Mouse (Mus musculus): Measurements from ENCODE around the gene 4921530L21Rik. TPM values are rescaled to one million over a fixed set of nuclear protein-coding genes. Genes with fewer than 3 reads are reported as not detected.

The 4921530L21Rik gene
- not detected in 2 replicates for polyA plus RNA-seq (2016; fragmentation: Nextera tagmentation; extraction: Ambion mirVana)

DNA sequence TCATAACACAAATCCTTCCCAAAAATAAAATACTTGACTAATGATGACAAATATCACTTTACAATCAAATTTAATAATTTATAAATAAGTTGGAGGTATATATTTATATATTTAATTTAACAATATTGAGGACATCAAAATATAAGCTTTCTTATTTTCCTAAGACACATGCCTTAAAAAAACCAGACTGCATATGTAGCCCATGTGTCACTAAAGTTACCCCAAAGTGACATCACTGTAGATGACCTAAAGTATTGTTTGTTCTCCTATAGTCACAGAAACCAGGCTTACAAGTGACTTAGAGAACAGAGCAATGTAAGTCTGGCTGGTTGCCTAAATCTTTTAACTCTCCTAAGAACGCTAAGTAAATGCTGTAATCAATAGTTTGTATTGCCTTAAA is at the start of gene 4921530L21Rik:
Gene 4921530L21Rik, plus strand, starts transcription at position 301 of the 400 bp plus-strand sequence.
- Histone ChIP-seq H3K4me1 (no peaks in the 10 kb centered on the region), H3K9ac (no peak within 1 kb of the TSS), H3K36me3 (no peaks in the 10 kb centered on the region), H3K27me3 (replicated peaks) (no peaks in the 10 kb centered on the region), H3K9me3 (no peaks in the 10 kb centered on the region), H3K4me2 (replicated peaks) (no peak within 1 kb of the TSS), H3K27ac (no peak within 1 kb of the TSS), H3K4me3 (no peak within 1 kb of the TSS)
- ATAC-seq (ENCODE audit: low FRiP score, low read depth): no peak
- WGBS: 91% methylated on average over 1 of the region's 1 CpGs

DNA sequence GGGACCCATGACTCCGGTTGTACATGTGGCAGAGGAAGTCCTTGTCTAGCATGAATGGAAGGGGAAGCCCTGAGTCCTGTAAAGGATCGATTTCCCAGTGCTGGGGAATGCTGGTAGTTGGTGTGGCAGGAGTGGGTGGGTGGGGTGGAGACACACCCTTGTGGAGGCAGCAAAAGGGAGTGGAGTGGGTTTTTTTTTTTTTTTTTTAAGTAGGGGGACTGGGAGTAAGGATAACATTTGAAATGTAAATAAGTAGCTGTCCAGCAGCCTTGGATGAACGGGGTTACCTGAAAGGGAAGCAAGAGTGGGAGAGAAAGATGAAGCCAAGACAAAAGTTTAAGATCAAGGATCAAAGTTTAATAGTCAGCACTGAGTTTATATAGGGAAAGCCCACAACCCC is 47.2 kb upstream of the 4921530L21Rik start:
- ATAC-seq (ENCODE audit: low FRiP score, low read depth): no peak
- no peaks in the 10 kb centered on the region for H3K36me3 ChIP-seq
- H3K27me3 ChIP-seq (replicated peaks): no peaks in the 10 kb centered on the region
- no peak overlapping the region for H3K9ac ChIP-seq
- no peak overlapping the region for H3K4me2 ChIP-seq (replicated peaks)
- H3K27ac ChIP-seq: no peak overlapping the region
- H3K4me1 ChIP-seq: no peaks in the 10 kb centered on the region
- 65% methylated on average over 3 of the region's 3 CpGs for WGBS
- H3K9me3 ChIP-seq: no peaks in the 10 kb centered on the region
- no peak overlapping the region for H3K4me3 ChIP-seq

DNA sequence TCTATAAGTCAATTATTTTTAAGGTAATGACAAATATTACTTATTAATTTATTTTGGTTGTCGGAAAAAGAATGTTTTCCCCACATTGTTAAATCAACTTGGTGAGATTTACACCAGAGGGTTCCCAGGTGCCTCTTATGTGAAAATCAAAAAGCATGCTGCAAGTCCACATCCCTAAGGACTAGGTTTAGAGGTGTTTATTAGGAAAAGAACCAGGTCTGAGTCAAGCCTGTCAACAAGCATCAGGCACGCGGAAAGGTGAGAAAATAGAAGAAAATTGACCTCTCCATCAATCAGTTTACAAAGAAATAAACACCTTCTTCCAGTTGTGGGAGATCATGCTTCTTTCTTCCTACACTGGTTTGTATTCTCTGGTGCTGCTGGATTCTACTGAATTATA is 18.1 kb upstream of the 4921530L21Rik start:
- no peaks in the 10 kb centered on the region for H3K27me3 ChIP-seq (replicated peaks)
- no peak overlapping the region for H3K4me2 ChIP-seq (replicated peaks)
- H3K36me3 ChIP-seq: no peaks in the 10 kb centered on the region
- no peak overlapping the region for H3K4me3 ChIP-seq
- WGBS: 82% methylated on average over 3 of the region's 3 CpGs
- no peak overlapping the region for H3K27ac ChIP-seq
- H3K4me1 ChIP-seq: no peaks in the 10 kb centered on the region
- no peak for ATAC-seq (ENCODE audit: low FRiP score, low read depth)
- H3K9me3 ChIP-seq: no peaks in the 10 kb centered on the region
- H3K9ac ChIP-seq: no peak overlapping the region

DNA sequence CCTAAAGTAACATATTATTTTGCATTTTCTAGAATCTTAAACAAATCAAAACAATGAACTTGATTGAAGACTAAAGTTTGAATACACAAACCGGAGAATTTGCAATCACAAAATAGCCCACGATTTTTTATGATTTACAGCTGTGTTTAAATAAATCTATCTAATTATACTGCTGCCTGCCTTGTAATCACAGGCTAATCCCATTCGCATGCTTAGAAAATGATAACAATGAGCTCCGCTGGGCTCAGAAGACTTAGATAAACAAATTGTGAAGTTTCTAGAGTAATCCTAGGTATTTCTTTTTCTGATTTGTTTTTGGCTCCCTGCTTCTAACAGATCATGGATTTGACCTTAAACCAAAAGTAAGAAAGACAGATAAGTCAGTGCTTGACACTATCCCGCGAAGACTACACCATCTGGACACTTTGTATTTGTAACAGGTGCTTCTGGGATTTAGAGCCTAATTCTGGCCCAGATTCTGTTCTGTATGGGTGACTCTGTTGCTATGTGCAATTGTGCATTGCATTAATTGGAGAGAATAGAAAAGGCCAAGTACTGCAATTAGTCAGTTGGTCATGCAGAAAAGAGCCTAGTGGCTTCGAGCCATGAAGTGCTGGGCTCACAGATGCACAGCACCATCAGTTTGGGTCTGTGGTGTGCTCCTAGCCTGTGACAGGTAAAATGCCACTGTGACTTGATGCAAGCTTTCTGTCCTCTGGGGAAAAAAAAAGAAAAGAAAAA is 15.2 kb upstream of the 4921530L21Rik start:
- Histone ChIP-seq H3K36me3 (no peaks in the 10 kb centered on the region), H3K27me3 (replicated peaks) (no peaks in the 10 kb centered on the region), H3K9ac (no peak overlapping the region), H3K4me2 (replicated peaks) (no peak overlapping the region), H3K27ac (no peak overlapping the region), H3K9me3 (no peaks in the 10 kb centered on the region), H3K4me3 (no peak overlapping the region), H3K4me1 (no peaks in the 10 kb centered on the region)
- 77% methylated on average over 7 of the region's 7 CpGs for WGBS
- peak; percentile 41; the same call in 1 of the 2 replicates for ATAC-seq (ENCODE audit: low FRiP score, low read depth)

DNA sequence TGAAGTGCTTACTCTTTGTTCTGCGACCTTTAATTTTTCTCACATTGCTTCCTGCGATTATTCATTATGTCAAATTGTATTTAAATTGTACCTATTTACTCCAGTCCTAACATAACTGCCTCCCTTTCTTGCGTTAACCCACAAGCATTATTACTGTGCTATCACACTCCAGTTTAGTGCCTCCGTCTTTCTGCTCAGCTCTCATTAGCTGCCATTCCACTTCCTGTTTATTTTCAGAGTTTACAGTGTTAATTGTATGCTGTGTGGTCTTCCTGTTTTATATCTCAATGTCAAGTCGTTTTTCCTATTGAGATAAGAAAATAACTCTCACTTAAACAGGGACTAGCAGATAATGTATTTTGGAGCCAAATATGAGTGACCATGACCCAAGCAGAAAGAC is 9.0 kb upstream of the 4921530L21Rik start:
- H3K27me3 ChIP-seq (replicated peaks): no peaks in the 10 kb centered on the region
- no peak overlapping the region for H3K27ac ChIP-seq
- no peak overlapping the region for H3K9ac ChIP-seq
- H3K4me3 ChIP-seq: no peak overlapping the region
- ATAC-seq (ENCODE audit: low FRiP score, low read depth): no peak
- 81% methylated on average over 5 of the region's 5 CpGs for WGBS
- no peaks in the 10 kb centered on the region for H3K36me3 ChIP-seq
- no peaks in the 10 kb centered on the region for H3K4me1 ChIP-seq
- H3K4me2 ChIP-seq (replicated peaks): no peak overlapping the region
- H3K9me3 ChIP-seq: no peaks in the 10 kb centered on the region

DNA sequence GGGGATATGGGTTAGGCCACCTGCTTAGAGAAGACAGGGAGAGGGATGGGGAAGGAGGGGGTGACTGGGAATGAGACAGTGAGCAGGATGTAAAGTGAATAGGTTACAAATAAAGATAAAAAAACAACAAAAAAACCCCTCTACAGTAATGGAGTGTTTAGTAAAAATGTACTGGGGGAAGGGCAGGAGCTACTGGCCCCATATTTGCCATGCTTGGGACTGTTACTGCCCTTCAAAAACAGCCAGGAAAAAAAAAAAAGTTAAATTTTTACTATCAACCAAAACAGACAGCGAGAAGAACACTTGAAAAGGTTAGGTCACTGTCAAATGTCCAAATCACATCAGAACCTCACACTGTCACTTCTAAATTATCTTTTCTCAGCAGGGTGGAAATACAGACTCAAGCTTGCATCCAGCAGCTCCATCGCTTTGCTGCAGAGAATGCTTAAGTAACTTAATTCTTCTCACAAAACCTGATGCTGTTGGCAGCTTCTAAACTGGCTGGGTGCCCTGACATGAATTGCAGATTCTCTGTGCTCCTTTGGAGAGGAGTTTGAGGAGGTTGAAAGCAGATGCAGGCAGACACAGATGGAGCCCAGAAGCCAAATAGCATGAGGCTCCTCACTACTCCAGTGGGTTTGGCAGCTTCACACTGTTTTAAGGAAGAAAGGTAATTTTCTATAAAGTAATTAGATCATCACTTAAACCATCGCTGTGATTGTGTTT is 4.1 kb upstream of the 4921530L21Rik start:
- H3K9me3 ChIP-seq: no peaks in the 10 kb centered on the region
- no peaks in the 10 kb centered on the region for H3K4me1 ChIP-seq
- no peaks in the 10 kb centered on the region for H3K36me3 ChIP-seq
- ATAC-seq (ENCODE audit: low FRiP score, low read depth): no peak
- H3K27me3 ChIP-seq (replicated peaks): no peaks in the 10 kb centered on the region
- no peak overlapping the region for H3K27ac ChIP-seq
- H3K4me2 ChIP-seq (replicated peaks): no peak overlapping the region
- no peak overlapping the region for H3K4me3 ChIP-seq
- 68% methylated on average over 3 of the region's 3 CpGs for WGBS
- no peak overlapping the region for H3K9ac ChIP-seq

DNA sequence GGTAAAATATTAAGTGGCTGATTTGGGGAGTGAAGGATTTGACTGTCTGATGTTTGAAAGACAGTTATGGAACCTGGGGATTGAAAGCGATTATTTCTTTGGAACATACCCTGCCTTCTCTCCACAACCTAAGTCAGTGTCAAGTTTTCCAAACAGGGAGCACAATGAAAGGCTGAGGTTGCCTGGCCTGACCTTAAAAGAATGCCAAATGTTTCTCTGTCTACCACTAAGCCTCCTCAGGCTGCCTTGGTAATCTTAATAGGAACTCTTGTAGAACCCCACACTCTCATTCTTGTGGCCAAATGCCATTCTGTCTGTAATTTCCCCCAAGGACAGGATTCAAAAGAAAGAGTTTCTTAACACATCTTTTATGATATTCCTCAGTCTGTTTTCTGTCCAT is 3.5 kb upstream of the 4921530L21Rik start:
- H3K27me3 ChIP-seq (replicated peaks): no peaks in the 10 kb centered on the region
- H3K27ac ChIP-seq: no peak overlapping the region
- H3K4me2 ChIP-seq (replicated peaks): no peak overlapping the region
- WGBS: 94% methylated on average over 1 of the region's 1 CpGs
- no peak for ATAC-seq (ENCODE audit: low FRiP score, low read depth)
- H3K36me3 ChIP-seq: no peaks in the 10 kb centered on the region
- H3K4me3 ChIP-seq: no peak overlapping the region
- no peak overlapping the region for H3K9ac ChIP-seq
- H3K9me3 ChIP-seq: no peaks in the 10 kb centered on the region
- H3K4me1 ChIP-seq: no peaks in the 10 kb centered on the region

DNA sequence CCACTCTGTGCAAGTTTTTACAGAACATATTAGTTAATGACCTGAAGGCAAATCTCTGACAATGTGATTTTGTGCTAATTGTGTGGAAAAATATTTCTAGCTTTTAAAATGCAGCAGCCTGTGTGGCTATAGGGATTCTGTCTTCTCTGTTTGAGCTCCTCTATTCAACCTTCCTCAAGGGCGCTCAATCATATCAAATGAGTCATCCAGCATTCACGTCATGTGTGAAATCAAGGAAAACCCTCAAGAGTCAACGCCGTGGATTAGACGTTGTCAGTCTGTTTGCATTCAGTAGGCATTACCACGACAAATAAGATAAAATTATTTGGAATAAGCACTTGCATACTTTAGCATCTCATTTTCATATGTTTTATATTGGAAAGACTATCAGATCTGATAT is 18.4 kb downstream of the 4921530L21Rik start:
- no peaks in the 10 kb centered on the region for H3K4me1 ChIP-seq
- no peak overlapping the region for H3K4me2 ChIP-seq (replicated peaks)
- 0 out of 2 replicates have a peak, but pooled peaks have one; percentile 48 for ATAC-seq (ENCODE audit: low FRiP score, low read depth)
- H3K36me3 ChIP-seq: no peaks in the 10 kb centered on the region
- H3K27ac ChIP-seq: no peak overlapping the region
- no peaks in the 10 kb centered on the region for H3K9me3 ChIP-seq
- H3K27me3 ChIP-seq (replicated peaks): no peaks in the 10 kb centered on the region
- H3K9ac ChIP-seq: no peak overlapping the region
- no peak overlapping the region for H3K4me3 ChIP-seq
- WGBS: 46% methylated on average over 6 of the region's 6 CpGs

DNA sequence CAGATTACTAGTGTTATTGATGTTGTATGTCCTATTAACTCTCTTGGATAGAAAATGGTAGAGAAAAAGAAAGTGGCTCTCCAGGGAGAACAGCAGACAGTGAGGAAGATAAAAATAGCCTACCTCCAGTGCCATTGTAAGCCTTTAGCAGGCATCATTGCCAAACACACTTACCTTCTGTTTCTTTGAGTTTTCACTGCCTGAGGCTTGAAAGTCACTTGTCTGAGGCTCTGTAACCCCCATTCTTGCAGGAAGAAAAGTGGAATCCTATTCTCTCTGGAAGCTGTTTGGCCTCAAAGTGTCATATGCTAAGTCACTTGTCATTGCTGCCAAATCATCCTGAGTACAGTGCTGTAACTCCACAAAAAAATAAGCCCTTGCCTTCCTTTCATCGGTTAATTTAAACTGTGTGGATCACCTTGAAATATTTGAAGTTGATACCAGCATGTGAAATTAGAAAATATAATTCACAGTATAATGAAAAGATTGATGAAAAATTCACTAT is 23.6 kb downstream of the 4921530L21Rik start:
- H3K36me3 ChIP-seq: no peaks in the 10 kb centered on the region
- no peaks in the 10 kb centered on the region for H3K27me3 ChIP-seq (replicated peaks)
- no peak overlapping the region for H3K9ac ChIP-seq
- H3K4me1 ChIP-seq: no peaks in the 10 kb centered on the region
- no peaks in the 10 kb centered on the region for H3K9me3 ChIP-seq
- WGBS: 91% methylated on average over 1 of the region's 1 CpGs
- no peak overlapping the region for H3K4me3 ChIP-seq
- no peak for ATAC-seq (ENCODE audit: low FRiP score, low read depth)
- no peak overlapping the region for H3K4me2 ChIP-seq (replicated peaks)
- no peak overlapping the region for H3K27ac ChIP-seq

DNA sequence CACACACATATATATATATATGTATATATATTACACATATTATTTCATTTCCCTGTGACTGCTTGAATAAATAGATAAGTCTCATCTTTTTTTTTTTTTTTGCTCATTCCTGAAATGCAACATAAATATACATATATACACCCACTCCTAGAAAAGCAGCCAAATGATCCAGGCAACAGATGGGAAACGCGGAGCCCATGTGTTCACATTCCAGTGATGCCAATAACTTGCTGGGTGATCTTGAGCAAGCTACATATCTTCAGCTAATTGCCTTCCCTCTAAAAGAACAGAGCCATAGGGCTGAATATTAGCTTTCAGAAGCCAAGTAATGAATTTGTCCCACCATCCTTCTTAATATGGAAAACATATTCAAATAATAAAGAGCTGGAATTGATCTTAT is 32.2 kb downstream of the 4921530L21Rik start:
- Histone ChIP-seq H3K4me3 (no peak overlapping the region), H3K4me1 (no peaks in the 10 kb centered on the region), H3K4me2 (replicated peaks) (no peak overlapping the region), H3K27ac (no peak overlapping the region), H3K9ac (no peak overlapping the region), H3K9me3 (no peaks in the 10 kb centered on the region), H3K36me3 (no peaks in the 10 kb centered on the region), H3K27me3 (replicated peaks) (no peaks in the 10 kb centered on the region)
- no peak for ATAC-seq (ENCODE audit: low FRiP score, low read depth)
- WGBS: 91% methylated on average over 2 of the region's 2 CpGs

DNA sequence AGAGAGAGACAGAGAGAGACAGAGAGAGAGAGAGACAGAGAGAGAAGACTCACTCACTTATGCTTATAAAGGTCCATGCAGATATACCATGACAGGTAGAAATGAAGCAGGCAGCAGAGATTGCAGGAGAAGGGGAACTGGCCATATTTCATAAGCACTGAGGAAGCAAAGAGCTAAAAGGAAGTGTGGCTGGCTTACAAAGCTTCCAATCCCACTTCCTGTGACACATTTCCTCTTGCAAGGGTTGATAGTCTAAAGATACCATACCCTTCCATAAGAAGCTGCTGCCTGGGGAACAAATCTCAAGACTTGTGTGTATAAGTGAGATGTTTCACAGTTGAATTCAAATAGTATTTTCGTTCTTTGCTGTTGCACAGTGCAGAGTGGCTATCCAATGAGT is 45.7 kb downstream of the 4921530L21Rik start:
- Histone ChIP-seq H3K27ac (no peak overlapping the region), H3K4me3 (no peak overlapping the region), H3K4me2 (replicated peaks) (no peak overlapping the region), H3K9me3 (no peaks in the 10 kb centered on the region), H3K36me3 (no peaks in the 10 kb centered on the region), H3K27me3 (replicated peaks) (no peaks in the 10 kb centered on the region), H3K9ac (no peak overlapping the region), H3K4me1 (no peaks in the 10 kb centered on the region)
- 90% methylated on average over 1 of the region's 1 CpGs for WGBS
- ATAC-seq (ENCODE audit: low FRiP score, low read depth): no peak

DNA sequence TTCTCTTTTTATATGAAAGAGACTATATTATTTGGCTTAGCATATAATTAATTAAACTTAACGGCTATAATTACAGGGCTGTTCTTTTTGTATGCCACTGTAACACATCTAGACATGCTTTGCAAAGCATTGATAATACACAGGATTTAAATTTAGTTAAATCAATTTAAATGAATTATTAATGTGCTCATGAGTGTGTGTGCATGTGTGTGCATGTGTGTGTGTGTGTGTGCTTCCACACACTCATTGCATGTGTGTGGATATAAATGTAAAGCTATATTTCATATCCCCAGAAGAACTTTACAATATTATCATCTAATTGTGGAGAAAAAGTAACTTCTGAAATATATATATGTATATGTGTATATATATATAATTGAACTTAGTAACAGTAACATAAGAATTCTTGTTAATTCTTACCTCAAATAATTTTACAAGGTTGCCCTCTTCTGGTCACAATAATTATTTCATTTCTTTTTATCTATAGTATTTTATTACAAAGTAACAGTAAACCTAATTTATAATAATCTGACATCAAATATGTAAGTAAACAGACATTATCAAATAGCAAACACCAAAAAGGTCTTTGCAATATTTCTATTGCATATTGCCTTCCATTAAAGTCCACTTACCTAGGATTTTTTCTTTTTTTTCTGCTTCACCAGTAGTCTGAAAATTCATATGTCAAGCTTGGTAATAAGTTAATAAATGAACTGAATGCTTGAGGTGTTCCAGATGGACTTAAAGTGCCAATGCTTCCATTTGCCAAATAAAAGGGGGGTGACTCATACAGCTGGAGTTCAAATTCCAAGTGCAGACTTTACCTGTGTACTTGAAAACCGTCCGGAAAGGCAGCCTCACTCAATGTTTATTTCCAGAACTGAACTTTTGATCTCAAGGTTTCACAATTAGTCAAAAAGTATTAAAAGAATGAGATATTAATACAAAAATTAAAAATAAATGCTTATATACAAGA is 47.0 kb downstream of the 4921530L21Rik start:
- Histone ChIP-seq H3K9me3 (no peaks in the 10 kb centered on the region), H3K27me3 (replicated peaks) (no peaks in the 10 kb centered on the region), H3K4me1 (no peaks in the 10 kb centered on the region), H3K4me3 (no peak overlapping the region), H3K27ac (no peak overlapping the region), H3K36me3 (no peaks in the 10 kb centered on the region), H3K9ac (no peak overlapping the region), H3K4me2 (replicated peaks) (no peak overlapping the region)
- ATAC-seq (ENCODE audit: low FRiP score, low read depth): no peak
- 90% methylated on average over 3 of the region's 3 CpGs for WGBS

Data from neural tube, embryonic 12.5 days (tissue).